Mouse (Mus musculus) megakaryocyte, adult 5-6 weeks (primary cell): ENCODE results near the gene Avil. TPM values are rescaled to one million over a fixed set of nuclear protein-coding genes. Genes with fewer than 3 reads are reported as not detected.
"Not testable (repeated sequence)": the region's sequence is repeated elsewhere in the genome, so short reads cannot be mapped to it uniquely, and the experiment has no call there.

Experiments
- ATAC-seq: 2 replicates; pipeline ENCODE4 v1.8.0; 2016; ENCODE audit warnings: mild to moderate bottlenecking, inconsistent platforms; ENCODE audit not compliant: poor library complexity, severe bottlenecking
- total RNA-seq, 2 experiments: library from RNA; stranded (forward) in 1 of 2; stranded (reverse) in 1 of 2; fragments of 153-499, 151-499 nt in 1 of 2; fragments of 221-1000, 200-1000 nt in 1 of 2; gene quantifications; 2 replicates each; pipeline versions ENCODE4 v1.2.3 to v1.2.4; 2015 to 2017

The Avil gene
- total RNA-seq, 2 experiments from 2014 or later: 0.04 TPM; not detected in 1

DNA sequence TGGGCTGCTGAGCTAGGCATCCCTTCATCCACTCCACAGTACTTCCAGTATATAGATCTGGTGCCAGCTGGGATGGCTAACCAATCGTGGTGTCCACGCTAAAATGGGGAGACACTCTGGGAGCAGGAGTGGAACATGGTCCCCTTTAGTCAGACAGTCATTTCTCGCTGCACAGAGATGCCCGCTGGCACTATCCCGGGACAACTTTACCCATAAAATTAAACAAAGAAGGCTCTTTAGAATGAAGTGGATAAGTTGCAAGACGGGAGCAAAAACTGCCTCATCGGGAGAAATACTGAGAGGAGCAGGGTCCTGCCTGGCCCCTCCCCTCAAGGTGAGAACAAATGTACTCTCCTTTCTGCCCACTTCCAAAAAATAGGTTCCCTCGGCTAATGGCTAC is 58.2 kb downstream of the Avil start:
- no peak for ATAC-seq

- ATAC-seq: no peak
These were observed 58.9 kb downstream of the Avil start for GRCm38 (mm10) chr10:127059174-127059967.

- ATAC-seq: no peak
These were observed 59.7 kb downstream of the Avil start, which contains the start of gene March9 for GRCm38 (mm10) chr10:127059968-127060916. Gene March9 (minus strand): TSS chr10:127060184.

DNA sequence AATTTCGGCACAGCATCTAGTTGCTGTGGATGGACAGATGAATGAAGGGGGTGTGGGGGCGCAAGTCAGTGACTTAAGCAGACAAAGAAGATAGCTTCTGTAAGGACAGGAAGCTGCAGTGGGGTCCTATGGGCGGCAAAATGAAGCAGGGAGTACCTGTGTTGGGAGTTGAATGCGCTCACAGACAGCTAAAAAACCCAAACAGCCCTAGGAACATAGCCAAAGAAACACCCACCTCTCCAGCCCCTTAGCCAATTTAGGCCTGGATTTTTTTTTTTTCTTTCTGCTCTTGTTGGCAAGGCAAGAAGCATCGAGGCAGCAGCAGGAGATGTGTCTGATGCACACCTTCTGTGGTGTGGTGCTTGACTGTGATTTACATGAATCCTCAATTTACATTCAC is 60.6 kb downstream of the Avil start:
- no peak for ATAC-seq

DNA sequence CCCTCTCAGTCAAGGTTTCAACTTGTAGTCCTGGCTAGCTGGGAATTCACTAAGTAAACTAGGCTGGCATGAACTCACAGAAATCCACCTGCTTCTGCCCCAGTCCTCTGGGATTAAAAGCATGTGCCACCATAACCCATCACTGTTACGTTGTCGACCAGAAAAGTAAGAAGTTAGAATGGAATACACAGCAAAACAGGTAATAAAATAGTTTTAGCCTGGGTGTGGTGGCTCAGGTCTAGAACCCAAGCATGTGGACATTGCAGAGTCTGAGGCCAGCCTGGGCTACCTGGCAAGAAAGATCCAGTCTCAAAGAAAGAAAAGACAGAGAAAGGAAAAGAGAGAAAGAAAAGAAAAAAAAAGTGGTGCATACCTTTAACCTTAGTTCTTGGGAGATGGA is 61.0 kb downstream of the Avil start:
- no peak for ATAC-seq

GRCm38 (mm10) chr10:127062101-127062500 is 61.6 kb downstream of the Avil start:
- ATAC-seq: not testable (repeated sequence)

DNA sequence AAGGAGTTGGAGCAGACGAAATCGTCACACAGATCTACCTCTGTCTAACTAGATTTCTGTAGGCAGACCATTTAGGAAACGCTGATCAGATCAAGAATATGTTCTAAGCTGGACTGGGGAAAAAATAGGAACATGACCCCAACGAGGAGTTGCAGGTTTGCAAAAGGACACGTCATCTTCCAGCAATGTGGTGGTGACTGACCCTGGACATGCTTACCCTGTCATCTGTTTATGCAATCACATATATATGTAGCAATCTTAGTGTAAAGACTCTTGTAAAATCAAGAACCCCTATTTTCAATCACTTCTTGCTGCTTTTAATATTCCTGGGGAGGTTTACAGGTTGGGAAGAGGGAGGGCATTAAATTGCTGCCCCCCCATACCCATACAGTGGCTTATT is 62.0 kb downstream of the Avil start:
- ATAC-seq: peak; percentile 16; the same call in 1 of the 2 replicates

GRCm38 (mm10) chr10:127063239-127063872 is 62.8 kb downstream of the Avil start, which contains the start of gene Cdk4:
Gene Cdk4 (plus strand): TSS chr10:127063534.
- ATAC-seq: peak; percentile 76

DNA sequence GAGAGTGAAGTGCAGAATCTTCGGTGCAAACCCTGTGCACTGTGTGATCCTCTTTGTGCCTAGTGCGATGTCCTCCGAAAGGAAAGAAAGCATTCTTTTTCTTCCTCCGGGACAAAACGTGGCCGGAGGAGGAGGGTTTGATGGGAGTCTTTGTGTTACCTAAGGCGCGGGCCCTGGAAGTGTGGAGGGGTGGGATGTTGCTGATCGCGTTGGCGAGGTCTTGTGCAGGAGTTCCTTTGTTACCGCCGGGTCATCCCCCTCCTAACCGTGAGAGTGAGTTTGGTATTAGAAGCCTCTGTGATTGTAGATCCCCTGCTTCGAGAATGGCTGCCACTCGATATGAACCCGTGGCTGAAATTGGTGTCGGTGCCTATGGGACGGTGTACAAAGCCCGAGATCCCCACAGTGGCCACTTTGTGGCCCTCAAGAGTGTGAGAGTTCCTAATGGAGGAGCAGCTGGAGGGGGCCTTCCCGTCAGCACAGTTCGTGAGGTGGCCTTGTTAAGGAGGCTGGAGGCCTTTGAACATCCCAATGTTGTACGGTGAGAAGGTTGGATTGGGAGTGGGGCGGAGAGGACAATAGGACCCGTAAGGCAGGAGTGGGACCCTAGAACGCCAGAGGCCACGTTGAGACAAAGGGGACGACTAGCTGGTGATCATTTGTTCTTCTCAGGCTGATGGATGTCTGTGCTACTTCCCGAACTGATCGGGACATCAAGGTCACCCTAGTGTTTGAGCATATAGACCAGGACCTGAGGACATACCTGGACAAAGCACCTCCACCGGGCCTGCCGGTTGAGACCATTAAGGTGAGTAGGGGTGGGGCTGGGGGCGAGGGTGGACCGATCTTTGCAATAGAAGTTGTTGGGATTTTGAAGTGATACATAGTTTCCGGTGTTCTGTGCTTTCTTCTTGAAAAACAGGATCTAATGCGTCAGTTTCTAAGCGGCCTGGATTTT is 63.7 kb downstream of the Avil start:
- ATAC-seq: no peak

- no peak for ATAC-seq
These were observed 65.5 kb downstream of the Avil start for GRCm38 (mm10) chr10:127065981-127066380.

DNA sequence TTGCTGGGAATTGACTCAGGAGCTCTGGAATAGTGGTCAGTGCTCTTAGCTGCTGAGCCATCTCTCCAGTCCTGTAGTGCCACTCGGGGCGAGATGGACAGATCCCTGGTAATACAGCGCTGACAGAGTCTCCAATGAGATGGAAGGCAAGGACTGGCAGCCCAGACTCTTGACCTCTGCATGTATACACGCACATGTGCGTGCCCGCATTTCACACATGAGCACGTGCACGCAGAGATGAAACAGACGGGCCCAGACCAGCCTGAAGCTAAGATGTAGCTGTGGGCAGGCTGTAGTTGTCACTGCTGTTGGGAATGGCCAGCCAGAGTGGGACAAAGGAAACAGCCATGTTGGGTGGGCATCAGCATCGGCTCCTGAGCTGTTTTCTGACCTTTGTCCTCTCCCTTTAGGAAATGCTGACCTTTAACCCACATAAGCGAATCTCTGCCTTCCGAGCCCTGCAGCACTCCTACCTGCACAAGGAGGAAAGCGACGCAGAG is 66.1 kb downstream of the Avil start:
- ATAC-seq: no peak

- ATAC-seq: peak; percentile 20; the same call in 1 of the 2 replicates
These were observed 68.0 kb downstream of the Avil start for GRCm38 (mm10) chr10:127068360-127069038.

DNA sequence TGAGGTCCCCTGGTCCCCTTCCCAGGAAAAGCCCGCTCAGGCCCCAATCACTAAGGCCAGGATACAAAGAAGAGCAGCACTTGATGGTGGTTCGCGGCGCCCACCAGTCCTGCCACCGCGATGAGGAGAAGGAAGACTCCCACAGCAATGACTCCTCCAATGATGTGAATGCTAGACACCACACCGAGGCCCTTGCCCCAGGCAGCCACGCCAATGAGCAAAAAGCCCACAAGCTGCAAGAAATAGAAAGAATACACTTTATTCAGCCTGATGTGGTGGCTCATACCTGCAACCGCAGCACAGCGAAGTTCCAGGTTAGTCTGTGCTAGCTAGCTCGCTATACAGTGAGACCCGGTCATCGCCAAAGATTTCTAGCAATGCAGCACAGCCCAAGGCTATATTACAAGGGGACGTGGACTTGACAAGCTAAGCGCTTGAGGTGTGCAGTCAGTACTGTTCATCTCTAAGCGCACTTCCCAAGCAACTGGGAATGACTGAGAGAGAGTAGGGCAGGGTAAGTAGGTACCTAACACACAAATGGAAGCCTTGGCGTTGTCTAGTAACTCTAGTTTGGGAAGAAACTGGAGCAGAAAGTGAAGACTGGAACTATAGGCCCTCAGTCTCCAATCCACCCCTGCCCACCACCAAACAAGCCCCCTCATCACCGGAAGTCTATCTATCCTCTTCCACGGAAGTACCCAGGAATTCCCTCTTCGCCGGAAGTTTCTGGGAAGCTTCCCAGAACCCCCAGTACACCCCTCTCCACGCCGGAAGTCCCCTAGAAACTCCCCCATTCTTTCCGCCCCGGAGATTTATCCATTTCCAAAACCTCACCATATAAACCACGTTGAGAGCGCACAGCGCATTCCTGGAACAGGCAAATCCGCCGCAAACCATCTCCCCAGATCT is 69.0 kb downstream of the Avil start:
- 0 out of 2 replicates have a peak, but pooled peaks have one; percentile 9 for ATAC-seq

Other genes starting within 250 kb of the Avil start
- gene Atp23, start 99.4 kb upstream of the Avil start, total RNA-seq (2015): 7.0 and 8.6 TPM in 2 replicates
- gene Atp23, start 99.4 kb upstream of the Avil start, total RNA-seq (2017): 3.5 and 5.1 TPM in 2 replicates
- gene Ctdsp2, start 22.0 kb upstream of the Avil start, total RNA-seq (2015): 73.2 and 75.2 TPM in 2 replicates
- gene Ctdsp2, start 22.0 kb upstream of the Avil start, total RNA-seq (2017): 38.0 and 41.9 TPM in 2 replicates
- 17.4 and 25.7 TPM in 2 replicates for gene Tsfm, start 30.1 kb downstream of the Avil start, total RNA-seq (2015)
- 17.1 and 21.0 TPM in 2 replicates for gene Tsfm, start 30.1 kb downstream of the Avil start, total RNA-seq (2017)
- gene Mettl1, start 40.7 kb downstream of the Avil start, total RNA-seq (2015): 4.2 and 5.4 TPM in 2 replicates
- gene Mettl1, start 40.7 kb downstream of the Avil start, total RNA-seq (2017): 3.5 and 8.9 TPM in 2 replicates
- gene Eef1akmt3, start 40.8 kb downstream of the Avil start, total RNA-seq (2015): not detected in 2 replicates
- 0.08 TPM in 1 of 2 replicates, not detected in the other for gene Eef1akmt3, start 40.8 kb downstream of the Avil start, total RNA-seq (2017)
- gene Cyp27b1, start 47.5 kb downstream of the Avil start, total RNA-seq (2015): not detected in 2 replicates
- gene Cyp27b1, start 47.5 kb downstream of the Avil start, total RNA-seq (2017): not detected in 2 replicates
- gene March9, start 59.5 kb downstream of the Avil start, total RNA-seq (2015): 0.04 TPM in 1 of 2 replicates, not detected in the other
- 0.22 and 0.37 TPM in 2 replicates for gene March9, start 59.5 kb downstream of the Avil start, total RNA-seq (2017)
- gene Cdk4, start 62.8 kb downstream of the Avil start, total RNA-seq (2015): 276 and 285 TPM in 2 replicates
- 174 and 258 TPM in 2 replicates for gene Cdk4, start 62.8 kb downstream of the Avil start, total RNA-seq (2017)
- gene Tspan31, start 69.6 kb downstream of the Avil start, total RNA-seq (2015): 70.0 and 82.5 TPM in 2 replicates
- gene Tspan31, start 69.6 kb downstream of the Avil start, total RNA-seq (2017): 61.6 and 62.5 TPM in 2 replicates
- gene Agap2, start 74.6 kb downstream of the Avil start, total RNA-seq (2015): 4.1 and 8.3 TPM in 2 replicates
- gene Agap2, start 74.6 kb downstream of the Avil start, total RNA-seq (2017): 32.5 and 35.4 TPM in 2 replicates
- gene Os9, start 120.4 kb downstream of the Avil start, total RNA-seq (2015): 39.9 and 42.3 TPM in 2 replicates
- 170 and 195 TPM in 2 replicates for gene Os9, start 120.4 kb downstream of the Avil start, total RNA-seq (2017)
- 113 TPM in 2 replicates for gene B4galnt1, start 164.5 kb downstream of the Avil start, total RNA-seq (2015)
- gene B4galnt1, start 164.5 kb downstream of the Avil start, total RNA-seq (2017): 67.7 and 75.5 TPM in 2 replicates
- gene Slc26a10, start 179.9 kb downstream of the Avil start, total RNA-seq (2015): 0.91 TPM in 1 of 2 replicates, not detected in the other
- gene Slc26a10, start 179.9 kb downstream of the Avil start, total RNA-seq (2017): 0.22 and 0.53 TPM in 2 replicates
- gene Arhgef25, start 189.4 kb downstream of the Avil start, total RNA-seq (2015): 0.16 TPM in 1 of 2 replicates, not detected in the other
- gene Arhgef25, start 189.4 kb downstream of the Avil start, total RNA-seq (2017): 0.41 and 1.0 TPM in 2 replicates
- gene Dtx3, start 195.0 kb downstream of the Avil start, total RNA-seq (2015): 8.2 and 9.2 TPM in 2 replicates
- gene Dtx3, start 195.0 kb downstream of the Avil start, total RNA-seq (2017): 4.5 and 9.1 TPM in 2 replicates
- 9.6 and 12.0 TPM in 2 replicates for gene Pip4k2c, start 210.9 kb downstream of the Avil start, total RNA-seq (2015)
- gene Pip4k2c, start 210.9 kb downstream of the Avil start, total RNA-seq (2017): 13.2 and 17.8 TPM in 2 replicates